Mouse (Mus musculus) thymus, adult 2 months (tissue): Measurements from ENCODE around the gene Rps28.

Experiments used
- CTCF ChIP-seq: fragments of 200-500 bp; IDR thresholded peaks from 2 replicates; pipeline ENCODE4 v1.5.1; 2012; ENCODE audit warnings: mild to moderate bottlenecking, control low read depth, low read length, moderate library complexity, borderline replicate concordance; ENCODE audit not compliant: control insufficient read depth, poor library complexity, insufficient read depth; ENCODE audit errors: extremely low read depth
- POLR2A ChIP-seq: fragments of 200-500 bp; IDR thresholded peaks from 2 replicates; pipeline ENCODE4 v1.6.1; 2012; ENCODE audit warnings: mild to moderate bottlenecking, low read length, control low read depth, moderate library complexity; ENCODE audit not compliant: control insufficient read depth, poor library complexity, insufficient read depth; ENCODE audit errors: extremely low read depth

DNA sequence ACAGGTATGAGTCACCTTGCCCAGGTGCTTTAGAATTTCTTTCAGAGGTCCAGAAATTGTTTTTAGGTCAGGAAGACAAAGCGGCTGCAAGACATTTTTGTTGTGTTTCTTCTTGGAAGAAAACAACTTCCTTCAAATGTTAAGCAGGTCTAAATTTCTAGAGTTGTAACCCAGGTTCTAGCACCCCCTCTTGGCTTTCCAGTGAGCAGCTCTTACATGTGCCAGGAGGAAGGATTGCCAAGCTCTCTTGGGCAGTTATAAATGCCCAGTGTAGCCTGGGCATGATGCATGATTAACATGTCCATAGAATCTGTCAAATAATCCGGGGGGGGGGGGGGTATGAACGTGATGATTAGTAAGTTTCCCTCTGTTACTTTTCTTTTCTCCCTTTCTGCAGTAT is 26.1 kb downstream of the Rps28 start:
- no peak for TF ChIP-seq POLR2A
- no peak for TF ChIP-seq CTCF
